Mouse (Mus musculus): Measurements from ENCODE around the gene Ncbp3. TPM values are rescaled to one million over a fixed set of nuclear protein-coding genes. Genes with fewer than 3 reads are reported as not detected.

Ncbp3 gene
- polyA plus RNA-seq (2016; fragmentation: Nextera tagmentation; extraction: Ambion mirVana), result 13.5 and 14.7 TPM in 2 replicates

DNA sequence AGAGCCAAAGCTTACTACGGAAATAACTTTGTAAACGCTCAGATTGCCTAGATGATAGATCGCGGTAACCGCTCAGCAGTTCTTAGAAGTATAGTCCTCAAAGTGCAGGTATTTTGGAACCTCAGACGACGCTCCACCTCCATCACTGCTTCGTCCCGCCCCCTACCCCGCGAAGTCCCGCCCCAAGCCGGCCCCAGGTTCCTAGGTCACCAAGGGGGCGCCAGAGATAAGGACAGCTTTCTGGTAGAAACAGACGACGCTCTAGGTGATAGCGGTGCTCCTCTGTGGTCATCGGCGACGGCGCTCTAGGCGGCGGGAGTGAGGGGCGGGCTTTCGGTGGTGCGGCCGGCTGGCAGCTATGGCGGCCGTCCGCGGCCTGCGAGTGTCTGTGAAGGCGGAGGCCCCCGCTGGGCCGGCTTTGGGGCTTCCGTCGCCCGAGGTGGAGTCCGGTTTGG is at the start of gene Ncbp3:
TSS of gene Ncbp3 (plus strand) at position 242 of the 455 bp plus-strand sequence.
- H3K4me3 ChIP-seq, result peak within 1 kb of the TSS; percentile 98
- peak within 1 kb of the TSS; percentile 97 for H3K27ac ChIP-seq
- peaks cover 26% of the 10 kb centered on the region for H3K4me1 ChIP-seq
- DNase-seq (ENCODE audit: low spot score), result peak; percentile 95
- under 1% methylated on average over 39 of the region's 39 CpGs for WGBS
- no peaks in the 10 kb centered on the region for H3K9me3 ChIP-seq (replicated peaks)
- no peaks in the 10 kb centered on the region for H3K27me3 ChIP-seq (ENCODE audit: low read depth, poor library complexity, severe bottlenecking)
- peaks cover 29% of the 10 kb centered on the region for H3K36me3 ChIP-seq

GRCm38 (mm10) chr11:72998771-72999170 is 48.8 kb upstream of the Ncbp3 start, which contains the start of gene P2rx1:
TSS of gene P2rx1 (plus strand) at chr11:72999103.
- Histone ChIP-seq H3K4me1 (peaks cover 9% of the 10 kb centered on the region), H3K27ac (peak within 1 kb of the TSS; percentile 44), H3K9me3 (replicated peaks) (no peaks in the 10 kb centered on the region), H3K27me3 (ENCODE audit: low read depth, poor library complexity, severe bottlenecking) (no peaks in the 10 kb centered on the region), H3K36me3 (no peaks in the 10 kb centered on the region), H3K4me3 (no peak within 1 kb of the TSS)
- WGBS, result 54% methylated on average over 8 of the region's 8 CpGs
- no peak for DNase-seq (ENCODE audit: low spot score)

- no peaks in the 10 kb centered on the region for H3K36me3 ChIP-seq
- WGBS, result 16% methylated on average over 6 of the region's 6 CpGs
- no peaks in the 10 kb centered on the region for H3K27me3 ChIP-seq (ENCODE audit: low read depth, poor library complexity, severe bottlenecking)
- no peaks in the 10 kb centered on the region for H3K9me3 ChIP-seq (replicated peaks)
- DNase-seq (ENCODE audit: low spot score), result peak; percentile 66
- H3K4me1 ChIP-seq, result peaks cover 9% of the 10 kb centered on the region
- no peak overlapping the region for H3K4me3 ChIP-seq
- H3K27ac ChIP-seq, result no peak overlapping the region
Measured at GRCm38 (mm10) chr11:73001029-73001428, 46.6 kb upstream of the Ncbp3 start.

DNA sequence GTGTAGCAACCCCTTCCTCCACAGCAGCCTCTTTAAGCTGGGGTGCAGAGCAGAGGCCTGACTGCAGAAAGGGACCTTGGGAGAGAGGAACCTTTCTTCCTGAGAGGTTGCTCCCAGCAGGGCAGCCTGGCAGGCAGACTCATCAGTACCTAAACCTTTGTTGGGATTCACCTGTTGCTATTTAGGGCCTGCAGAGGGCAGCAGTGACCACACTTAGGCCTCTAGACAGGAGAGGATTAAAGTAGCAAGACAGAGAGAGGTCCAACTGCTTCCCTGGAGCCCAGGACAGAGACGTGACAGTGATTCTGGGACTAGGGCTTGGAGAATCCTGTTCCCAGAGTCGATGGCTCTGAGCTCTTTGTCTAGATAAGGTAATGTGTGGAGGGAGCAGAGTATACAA is 41.2 kb upstream of the Ncbp3 start:
- WGBS, result 9% methylated on average over 2 of the region's 2 CpGs
- Histone ChIP-seq H3K27me3 (ENCODE audit: low read depth, poor library complexity, severe bottlenecking) (peaks cover 27% of the 10 kb centered on the region), H3K4me3 (no peak overlapping the region), H3K36me3 (no peaks in the 10 kb centered on the region), H3K4me1 (no peaks in the 10 kb centered on the region), H3K9me3 (replicated peaks) (no peaks in the 10 kb centered on the region), H3K27ac (no peak overlapping the region)
- peak; percentile 69 for DNase-seq (ENCODE audit: low spot score)

- peaks cover 27% of the 10 kb centered on the region for H3K27me3 ChIP-seq (ENCODE audit: low read depth, poor library complexity, severe bottlenecking)
- no peak overlapping the region for H3K4me3 ChIP-seq
- H3K9me3 ChIP-seq (replicated peaks), result no peaks in the 10 kb centered on the region
- no peaks in the 10 kb centered on the region for H3K36me3 ChIP-seq
- no peaks in the 10 kb centered on the region for H3K4me1 ChIP-seq
- H3K27ac ChIP-seq, result no peak overlapping the region
- 87% methylated on average over 3 of the region's 3 CpGs for WGBS
- DNase-seq (ENCODE audit: low spot score), result no peak
Measured at GRCm38 (mm10) chr11:73007113-73007512, 40.5 kb upstream of the Ncbp3 start.

GRCm38 (mm10) chr11:73007698-73008481 is 39.7 kb upstream of the Ncbp3 start:
- H3K4me3 ChIP-seq, result no peak overlapping the region
- no peaks in the 10 kb centered on the region for H3K36me3 ChIP-seq
- peaks cover 27% of the 10 kb centered on the region for H3K27me3 ChIP-seq (ENCODE audit: low read depth, poor library complexity, severe bottlenecking)
- peak; percentile 67 for DNase-seq (ENCODE audit: low spot score)
- H3K4me1 ChIP-seq, result no peaks in the 10 kb centered on the region
- no peak overlapping the region for H3K27ac ChIP-seq
- no peaks in the 10 kb centered on the region for H3K9me3 ChIP-seq (replicated peaks)
- 68% methylated on average over 11 of the region's 11 CpGs for WGBS

DNA sequence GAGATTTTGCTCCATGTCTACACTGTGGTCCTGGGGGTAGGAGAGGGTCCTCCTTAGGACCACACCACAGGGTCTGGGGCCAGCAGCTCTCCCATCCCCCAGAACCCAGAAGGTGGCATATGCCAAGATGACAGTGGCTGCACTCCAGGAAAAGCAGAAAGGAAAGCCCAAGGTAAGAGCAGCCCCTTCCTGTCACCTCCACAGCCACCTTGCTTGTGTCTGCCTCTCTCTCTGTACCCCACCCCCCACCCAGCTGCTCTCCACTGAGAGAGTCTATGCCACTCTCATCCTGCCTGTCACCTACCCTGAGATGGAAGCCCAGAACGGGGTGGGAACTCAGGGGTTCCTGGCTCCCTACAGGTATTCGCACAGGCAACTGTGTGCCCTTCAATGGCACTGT is 38.8 kb upstream of the Ncbp3 start:
- H3K27ac ChIP-seq, result no peak overlapping the region
- peaks cover 28% of the 10 kb centered on the region for H3K27me3 ChIP-seq (ENCODE audit: low read depth, poor library complexity, severe bottlenecking)
- no peak for DNase-seq (ENCODE audit: low spot score)
- no peaks in the 10 kb centered on the region for H3K4me1 ChIP-seq
- no peaks in the 10 kb centered on the region for H3K36me3 ChIP-seq
- 55% methylated on average over 2 of the region's 2 CpGs for WGBS
- H3K9me3 ChIP-seq (replicated peaks), result no peaks in the 10 kb centered on the region
- H3K4me3 ChIP-seq, result no peak overlapping the region

GRCm38 (mm10) chr11:73009531-73010274 is 37.9 kb upstream of the Ncbp3 start:
- WGBS, result 52% methylated on average over 13 of the region's 13 CpGs
- no peaks in the 10 kb centered on the region for H3K36me3 ChIP-seq
- no peak overlapping the region for H3K4me3 ChIP-seq
- peaks cover 32% of the 10 kb centered on the region for H3K27me3 ChIP-seq (ENCODE audit: low read depth, poor library complexity, severe bottlenecking)
- no peaks in the 10 kb centered on the region for H3K4me1 ChIP-seq
- no peaks in the 10 kb centered on the region for H3K9me3 ChIP-seq (replicated peaks)
- no peak overlapping the region for H3K27ac ChIP-seq
- DNase-seq (ENCODE audit: low spot score), result no peak

DNA sequence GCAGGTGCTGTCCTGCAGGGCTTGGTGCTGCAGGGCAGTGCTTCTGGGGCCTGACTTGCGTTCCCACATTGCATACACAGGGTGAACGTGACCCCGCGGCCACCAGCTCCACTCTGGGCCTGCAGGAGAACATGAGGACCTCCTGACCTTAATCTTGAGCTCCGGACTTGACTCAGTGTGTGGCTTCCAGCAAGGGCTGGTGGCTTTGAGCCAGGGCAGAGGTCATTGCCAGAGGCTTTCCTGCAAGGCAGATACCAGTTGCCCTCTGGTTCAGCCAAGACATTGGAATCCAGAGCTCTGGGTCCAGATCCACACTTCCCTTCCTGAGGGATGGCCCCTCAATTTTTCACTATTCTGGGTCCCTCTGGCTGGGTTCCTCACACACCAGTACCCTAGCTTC is 33.6 kb upstream of the Ncbp3 start:
- Histone ChIP-seq H3K27ac (no peak overlapping the region), H3K4me1 (peaks cover 3% of the 10 kb centered on the region), H3K4me3 (no peak overlapping the region), H3K9me3 (replicated peaks) (no peaks in the 10 kb centered on the region), H3K36me3 (no peaks in the 10 kb centered on the region), H3K27me3 (ENCODE audit: low read depth, poor library complexity, severe bottlenecking) (peaks cover 44% of the 10 kb centered on the region)
- 67% methylated on average over 5 of the region's 5 CpGs for WGBS
- no peak for DNase-seq (ENCODE audit: low spot score)

DNA sequence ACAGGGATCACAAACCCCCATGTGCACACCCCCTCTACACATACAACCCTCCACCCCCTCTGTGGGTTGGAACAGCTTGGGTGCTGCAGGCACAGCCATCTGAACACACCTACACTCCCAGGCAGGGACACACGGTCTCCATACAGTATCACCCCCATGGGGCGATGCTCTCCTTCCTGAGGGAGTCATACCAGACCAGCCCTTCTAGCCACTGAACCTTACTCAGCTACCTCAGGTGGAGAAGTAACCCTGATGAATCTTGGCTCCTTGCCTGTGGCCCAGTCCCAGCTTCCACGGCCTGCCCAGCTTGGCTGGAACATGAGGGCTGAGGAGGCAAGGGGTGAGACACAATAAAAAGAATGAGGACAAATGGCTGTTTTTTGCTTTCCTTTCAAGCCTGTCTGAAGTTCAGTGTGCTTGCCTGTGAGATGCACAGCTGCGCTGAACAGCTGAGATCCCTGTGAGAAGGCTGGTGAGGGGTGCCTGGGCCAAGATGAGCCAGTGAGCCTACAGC is 32.7 kb upstream of the Ncbp3 start:
- Histone ChIP-seq H3K27ac (no peak overlapping the region), H3K4me3 (no peak overlapping the region), H3K4me1 (peaks cover 12% of the 10 kb centered on the region), H3K9me3 (replicated peaks) (no peaks in the 10 kb centered on the region), H3K27me3 (ENCODE audit: low read depth, poor library complexity, severe bottlenecking) (peaks cover 45% of the 10 kb centered on the region), H3K36me3 (no peaks in the 10 kb centered on the region)
- no peak for DNase-seq (ENCODE audit: low spot score)
- WGBS, result 93% methylated on average over 4 of the region's 4 CpGs

- DNase-seq (ENCODE audit: low spot score), result no peak
- Histone ChIP-seq H3K27ac (no peak overlapping the region), H3K27me3 (ENCODE audit: low read depth, poor library complexity, severe bottlenecking) (peaks cover 45% of the 10 kb centered on the region), H3K36me3 (no peaks in the 10 kb centered on the region), H3K9me3 (replicated peaks) (no peaks in the 10 kb centered on the region), H3K4me1 (peaks cover 12% of the 10 kb centered on the region), H3K4me3 (no peak overlapping the region)
- WGBS, result 81% methylated on average over 5 of the region's 5 CpGs
Measured at GRCm38 (mm10) chr11:73015391-73016102, 32.0 kb upstream of the Ncbp3 start.

DNA sequence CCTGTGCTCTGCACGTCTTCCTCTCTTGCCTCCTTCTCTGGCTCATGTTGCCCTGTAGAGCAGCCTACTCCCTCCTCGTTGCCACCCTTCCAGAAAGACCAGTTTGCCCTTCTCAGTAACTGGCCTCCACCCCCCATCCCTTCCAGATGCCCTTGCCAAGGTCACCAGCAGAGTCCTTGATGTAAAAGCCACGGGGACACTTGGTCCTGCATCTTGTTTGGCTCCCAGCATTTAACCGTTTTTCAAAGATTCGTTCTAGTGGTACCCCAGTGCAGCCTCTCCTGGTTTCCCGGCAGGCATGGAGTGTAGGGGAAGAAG is 31.5 kb upstream of the Ncbp3 start:
- H3K9me3 ChIP-seq (replicated peaks), result no peaks in the 10 kb centered on the region
- no peak overlapping the region for H3K4me3 ChIP-seq
- H3K27ac ChIP-seq, result no peak overlapping the region
- WGBS, result 77% methylated on average over 6 of the region's 6 CpGs
- H3K4me1 ChIP-seq, result peaks cover 12% of the 10 kb centered on the region
- H3K36me3 ChIP-seq, result no peaks in the 10 kb centered on the region
- peaks cover 48% of the 10 kb centered on the region for H3K27me3 ChIP-seq (ENCODE audit: low read depth, poor library complexity, severe bottlenecking)
- no peak for DNase-seq (ENCODE audit: low spot score)
